Mouse (Mus musculus): ENCODE results near the gene Gm11634. TPM values are rescaled to one million over a fixed set of nuclear protein-coding genes. Genes with fewer than 3 reads are reported as not detected.
"Not testable (repeated sequence)": the region's sequence is repeated elsewhere in the genome, so short reads cannot be mapped to it uniquely, and the experiment has no call there.

The Gm11634 gene
- polyA plus RNA-seq, 1 experiment from 2014 or later = not detected

- 67% methylated on average over 4 of the region's 4 CpGs for WGBS
- Histone ChIP-seq H3K9ac (no peak overlapping the region), H3K36me3 (no peaks in the 10 kb centered on the region), H3K27me3 (no peaks in the 10 kb centered on the region), H3K9me3 (no peaks in the 10 kb centered on the region), H3K4me3 (no peak overlapping the region), H3K4me2 (no peak overlapping the region), H3K4me1 (peaks cover 20% of the 10 kb centered on the region), H3K27ac (no peak overlapping the region)
- no peak for ATAC-seq (ENCODE audit: insufficient number of reproducible peaks, insufficient read depth, low FRiP score, low TSS enrichment, low read depth)
Observed at GRCm38 (mm10) chr11:101614116-101614515, 15.1 kb upstream of the Gm11634 start.

- Histone ChIP-seq H3K4me3 (no peak overlapping the region), H3K27ac (no peak overlapping the region), H3K36me3 (no peaks in the 10 kb centered on the region), H3K9ac (no peak overlapping the region), H3K27me3 (no peaks in the 10 kb centered on the region), H3K4me2 (no peak overlapping the region), H3K4me1 (peaks cover 20% of the 10 kb centered on the region), H3K9me3 (no peaks in the 10 kb centered on the region)
- no peak for ATAC-seq (ENCODE audit: insufficient number of reproducible peaks, insufficient read depth, low FRiP score, low TSS enrichment, low read depth)
- WGBS = 80% methylated on average over 6 of the region's 6 CpGs
Observed at GRCm38 (mm10) chr11:101613596-101613995, 14.5 kb upstream of the Gm11634 start.

- Histone ChIP-seq H3K9me3 (no peaks in the 10 kb centered on the region), H3K4me2 (no peak overlapping the region), H3K4me1 (0 out of 2 replicates have a peak, but pooled peaks cover 3% of the 10 kb centered on the region), H3K27me3 (no peaks in the 10 kb centered on the region), H3K27ac (no peak overlapping the region), H3K36me3 (no peaks in the 10 kb centered on the region), H3K4me3 (no peak overlapping the region), H3K9ac (no peak overlapping the region)
- 36% methylated on average over 11 of the region's 11 CpGs for WGBS
- ATAC-seq (ENCODE audit: insufficient number of reproducible peaks, insufficient read depth, low FRiP score, low TSS enrichment, low read depth) = no peak
Observed at GRCm38 (mm10) chr11:101610445-101610844, 11.4 kb upstream of the Gm11634 start.

GRCm38 (mm10) chr11:101607134-101607533, 8.1 kb upstream of the Gm11634 start:
- H3K4me1 ChIP-seq; H3K4me3 ChIP-seq; H3K36me3 ChIP-seq; H3K27ac ChIP-seq; H3K4me2 ChIP-seq; H3K27me3 ChIP-seq; H3K9ac ChIP-seq; H3K9me3 ChIP-seq; ATAC-seq (ENCODE audit: insufficient number of reproducible peaks, insufficient read depth, low FRiP score, low TSS enrichment, low read depth): not testable (repeated sequence)
- whole genome bisulfite sequencing = 78% methylated on average over 4 of the region's 4 CpGs

GRCm38 (mm10) chr11:101604531-101605453, 5.7 kb upstream of the Gm11634 start:
- not testable (repeated sequence) for H3K36me3 ChIP-seq; H3K27me3 ChIP-seq; H3K27ac ChIP-seq; H3K9me3 ChIP-seq; H3K4me1 ChIP-seq; ATAC-seq (ENCODE audit: insufficient number of reproducible peaks, insufficient read depth, low FRiP score, low TSS enrichment, low read depth)
- under 1% methylated on average over 30 of the region's 30 CpGs for WGBS
- H3K4me3 ChIP-seq = peak overlapping the region; percentile 30
- H3K9ac ChIP-seq = 0 out of 2 replicates have a peak overlapping the region, but pooled peaks have one; percentile 27
- peak overlapping the region; percentile 57 for H3K4me2 ChIP-seq

- Histone ChIP-seq H3K27ac (no peak overlapping the region), H3K9me3 (no peaks in the 10 kb centered on the region), H3K9ac (0 out of 2 replicates have a peak overlapping the region, but pooled peaks have one; percentile 27), H3K4me1 (0 out of 2 replicates have a peak, but pooled peaks cover 3% of the 10 kb centered on the region), H3K4me2 (peak overlapping the region; percentile 57), H3K36me3 (no peaks in the 10 kb centered on the region), H3K27me3 (no peaks in the 10 kb centered on the region), H3K4me3 (peak overlapping the region; percentile 30)
- ATAC-seq (ENCODE audit: insufficient number of reproducible peaks, insufficient read depth, low FRiP score, low TSS enrichment, low read depth) = no peak
- 2% methylated on average over 3 of the region's 3 CpGs for WGBS
Observed at GRCm38 (mm10) chr11:101604116-101604515, 5.1 kb upstream of the Gm11634 start.

- H3K27ac ChIP-seq = no peak overlapping the region
- H3K9ac ChIP-seq = no peak overlapping the region
- 11% methylated on average over 3 of the region's 3 CpGs for WGBS
- no peak for ATAC-seq (ENCODE audit: insufficient number of reproducible peaks, insufficient read depth, low FRiP score, low TSS enrichment, low read depth)
- no peaks in the 10 kb centered on the region for H3K36me3 ChIP-seq
- H3K4me1 ChIP-seq = 0 out of 2 replicates have a peak, but pooled peaks cover 3% of the 10 kb centered on the region
- no peak overlapping the region for H3K4me2 ChIP-seq
- H3K27me3 ChIP-seq = no peaks in the 10 kb centered on the region
- no peak overlapping the region for H3K4me3 ChIP-seq
- no peaks in the 10 kb centered on the region for H3K9me3 ChIP-seq
Observed at GRCm38 (mm10) chr11:101602491-101602890, 3.4 kb upstream of the Gm11634 start.

GRCm38 (mm10) chr11:101589989-101590624, 8.9 kb downstream of the Gm11634 start:
- Histone ChIP-seq H3K36me3 (0 out of 2 replicates have a peak, but pooled peaks cover 4% of the 10 kb centered on the region), H3K4me1 (no peaks in the 10 kb centered on the region), H3K4me2 (no peak overlapping the region), H3K27ac (no peak overlapping the region), H3K9ac (no peak overlapping the region), H3K4me3 (no peak overlapping the region), H3K27me3 (no peaks in the 10 kb centered on the region), H3K9me3 (no peaks in the 10 kb centered on the region)
- 72% methylated on average over 12 of the region's 12 CpGs for WGBS
- no peak for ATAC-seq (ENCODE audit: insufficient number of reproducible peaks, insufficient read depth, low FRiP score, low TSS enrichment, low read depth)

- H3K4me1 ChIP-seq = no peaks in the 10 kb centered on the region
- no peak for ATAC-seq (ENCODE audit: insufficient number of reproducible peaks, insufficient read depth, low FRiP score, low TSS enrichment, low read depth)
- H3K4me3 ChIP-seq = no peak overlapping the region
- 27% methylated on average over 5 of the region's 5 CpGs for WGBS
- no peak overlapping the region for H3K4me2 ChIP-seq
- no peaks in the 10 kb centered on the region for H3K27me3 ChIP-seq
- 0 out of 2 replicates have a peak, but pooled peaks cover 4% of the 10 kb centered on the region for H3K36me3 ChIP-seq
- H3K27ac ChIP-seq = no peak overlapping the region
- H3K9me3 ChIP-seq = no peaks in the 10 kb centered on the region
- H3K9ac ChIP-seq = no peak overlapping the region
Observed at GRCm38 (mm10) chr11:101589444-101589843, 9.6 kb downstream of the Gm11634 start.

- ATAC-seq (ENCODE audit: insufficient number of reproducible peaks, insufficient read depth, low FRiP score, low TSS enrichment, low read depth) = no peak
Observed at GRCm38 (mm10) chr11:101588868-101589267, 10.2 kb downstream of the Gm11634 start.

GRCm38 (mm10) chr11:101587676-101588075, 11.4 kb downstream of the Gm11634 start:
- Histone ChIP-seq H3K9ac (no peak overlapping the region), H3K4me1 (no peaks in the 10 kb centered on the region), H3K36me3 (0 out of 2 replicates have a peak, but pooled peaks cover 4% of the 10 kb centered on the region), H3K4me2 (no peak overlapping the region), H3K4me3 (no peak overlapping the region), H3K27ac (no peak overlapping the region), H3K9me3 (no peaks in the 10 kb centered on the region), H3K27me3 (no peaks in the 10 kb centered on the region)
- ATAC-seq (ENCODE audit: insufficient number of reproducible peaks, insufficient read depth, low FRiP score, low TSS enrichment, low read depth) = no peak
- 85% methylated on average over 10 of the region's 10 CpGs for WGBS

More at GRCm38 (mm10) chr11:101588868-101589267, 10.2 kb downstream of the Gm11634 start:
- H3K9me3 ChIP-seq = no peaks in the 10 kb centered on the region
- no peak overlapping the region for H3K4me2 ChIP-seq
- no peak overlapping the region for H3K27ac ChIP-seq
- 93% methylated on average over 7 of the region's 7 CpGs for WGBS
- 0 out of 2 replicates have a peak, but pooled peaks cover 4% of the 10 kb centered on the region for H3K36me3 ChIP-seq
- H3K9ac ChIP-seq = no peak overlapping the region
- no peaks in the 10 kb centered on the region for H3K4me1 ChIP-seq
- H3K4me3 ChIP-seq = no peak overlapping the region
- H3K27me3 ChIP-seq = no peaks in the 10 kb centered on the region
